9 mouse cellular contexts compared by ENCODE assay signal in genomic region chr17:30590417-30591198, GRCm38 (mm10). TPM values are rescaled to one million over a fixed set of nuclear protein-coding genes. Genes with fewer than 3 reads are reported as not detected.
DNase-seq lines count a peak whose midpoint lies in the region; ATAC-seq lines count a peak whose summit lies in the region.
"Had no signal": no experiment of that assay in that cellular context is flagged by ENCODE, and none has a peak within 500 bp of the region (broad histone marks: within the 10 kb centered on the region; RNA-seq: fewer than 3 reads in every experiment).

No protein-coding gene starts in this region.

- no peaks in the 10 kb centered on the region for H3K4me1 ChIP-seq in embryonic facial prominence, embryonic 14.5 days (ENCODE audit: control insufficient read depth, insufficient read depth, low read length)
- peaks cover 6% of the 10 kb centered on the region for H3K4me1 ChIP-seq in midbrain, embryonic 16.5 days (ENCODE audit: control insufficient read depth, insufficient read depth, low read length)

- H3K4me3 ChIP-seq in embryonic facial prominence, embryonic 14.5 days (ENCODE audit: low read depth, low read length), result no peak overlapping the region
- no peak overlapping the region for H3K4me3 ChIP-seq in midbrain, embryonic 16.5 days (ENCODE audit: low read depth, low read length)
- H3K4me3 ChIP-seq: erythroblast, embryonic 14.5 days had no signal

- intact Hi-C loops in left cerebral cortex, postnatal 10 days (cut with DNase I), result no loop called here

- no peak overlapping the region for H3K4me2 ChIP-seq in embryonic facial prominence, embryonic 14.5 days (ENCODE audit: low read depth, low read length)
- no peak overlapping the region for H3K4me2 ChIP-seq in midbrain, embryonic 16.5 days (ENCODE audit: low read length)

- H3K27me3 ChIP-seq in embryonic facial prominence, embryonic 14.5 days (replicated peaks; ENCODE audit: control insufficient read depth, insufficient read depth, low read length), result no peaks in the 10 kb centered on the region
- H3K27me3 ChIP-seq in midbrain, embryonic 16.5 days (ENCODE audit: control insufficient read depth, insufficient read depth, low read depth, low read length), result no peaks in the 10 kb centered on the region

- DNase-seq in ovary, postnatal 14 days (ENCODE audit: low spot score), result peak; percentile 52
- no peak for DNase-seq in ovary, postnatal 10 days (ENCODE audit: low spot score)
- peak; percentile 69 for DNase-seq in adrenal gland, postnatal 14 days
- DNase-seq in embryonic facial prominence, embryonic 14.5 days (ENCODE audit: low spot score), result peak; percentile 39
- DNase-seq in induced T-regulatory cell, adult 2 months (ENCODE audit: low read depth), result peak; percentile 75
- DNase-seq in left cerebral cortex, postnatal 10 days (ENCODE audit: extremely low spot score in 1 of 2, low spot score in 2 of 2), result peak; percentile 65 to 71
- peak; percentile 64 for DNase-seq in thymus, postnatal 0 days (ENCODE audit: low spot score)

- 60% methylated on average over 17 of the region's 17 CpGs for WGBS in embryonic facial prominence, embryonic 14.5 days
- 32% methylated on average over 17 of the region's 17 CpGs for WGBS in midbrain, embryonic 16.5 days

- ATAC-seq in embryonic facial prominence, embryonic 14.5 days (ENCODE audit: low read depth), result peak; percentile 15; the same call in 1 of the 2 replicates
- ATAC-seq in midbrain, embryonic 16.5 days, result peak; percentile 45; the same call in 1 of the 2 replicates

- no peak overlapping the region for H3K9ac ChIP-seq in embryonic facial prominence, embryonic 14.5 days (ENCODE audit: low read depth, low read length)
- no peak overlapping the region for H3K9ac ChIP-seq in midbrain, embryonic 16.5 days (ENCODE audit: low read depth, low read length)

- peaks cover 24% of the 10 kb centered on the region; the same call in 1 of the 2 replicates for H3K36me3 ChIP-seq in embryonic facial prominence, embryonic 14.5 days (ENCODE audit: control insufficient read depth, insufficient read depth, low read length)
- H3K36me3 ChIP-seq in midbrain, embryonic 16.5 days (ENCODE audit: control insufficient read depth, insufficient read depth, low read length), result peaks cover 4% of the 10 kb centered on the region; the same call in 1 of the 2 replicates

- no peak overlapping the region for H3K27ac ChIP-seq in embryonic facial prominence, embryonic 14.5 days (replicated peaks; ENCODE audit: low read depth, low read length)
- no peak overlapping the region for H3K27ac ChIP-seq in midbrain, embryonic 16.5 days (ENCODE audit: low read length)

- no peaks in the 10 kb centered on the region for H3K9me3 ChIP-seq in embryonic facial prominence, embryonic 14.5 days (ENCODE audit: control insufficient read depth, low read length)
- H3K9me3 ChIP-seq in midbrain, embryonic 16.5 days (replicated peaks; ENCODE audit: control insufficient read depth, low read length, poor library complexity, severe bottlenecking), result no peaks in the 10 kb centered on the region

RNA-seq across cellular contexts. Expression of gene Btbd9, which starts 14.3 kb away (rescaled TPM):
- 35.9 and 36.9 TPM in 2 replicates for total RNA-seq in adrenal gland, postnatal 14 days (2021)
- 38.0 and 52.7 TPM in 2 replicates for polyA plus RNA-seq in embryonic facial prominence, embryonic 14.5 days (2014; fragmentation: Nextera tagmentation; extraction: Ambion mirVana)
- total RNA-seq in left cerebral cortex, postnatal 10 days (2021), result 10 to 100 TPM; 88.7 to 93.1 TPM
- polyA plus RNA-seq in midbrain, embryonic 16.5 days (2015; fragmentation: Nextera tagmentation; extraction: Ambion mirVana), result 164 and 167 TPM in 2 replicates
- polyA plus RNA-seq in thymus, postnatal 0 days (2015; fragmentation: Nextera tagmentation; extraction: Ambion mirVana), result 42.7 and 51.9 TPM in 2 replicates

RNA-seq across cellular contexts. Expression of gene Dnah8, which starts 33.5 kb away (rescaled TPM):
- total RNA-seq in adrenal gland, postnatal 14 days (2021), result 1.3 and 2.7 TPM in 2 replicates
- 2.9 and 4.1 TPM in 2 replicates for polyA plus RNA-seq in embryonic facial prominence, embryonic 14.5 days (2014; fragmentation: Nextera tagmentation; extraction: Ambion mirVana)
- 1 to 10 TPM; 1.4 to 4.6 TPM for total RNA-seq in left cerebral cortex, postnatal 10 days (2021)
- 2.0 and 2.9 TPM in 2 replicates for polyA plus RNA-seq in midbrain, embryonic 16.5 days (2015; fragmentation: Nextera tagmentation; extraction: Ambion mirVana)
- 12.6 and 14.8 TPM in 2 replicates for polyA plus RNA-seq in thymus, postnatal 0 days (2015; fragmentation: Nextera tagmentation; extraction: Ambion mirVana)

RNA-seq across cellular contexts. Expression of gene Glo1, which starts 36.1 kb away (rescaled TPM):
- total RNA-seq in adrenal gland, postnatal 14 days (2021), result 105 and 123 TPM in 2 replicates
- polyA plus RNA-seq in embryonic facial prominence, embryonic 14.5 days (2014; fragmentation: Nextera tagmentation; extraction: Ambion mirVana), result 214 and 221 TPM in 2 replicates
- total RNA-seq in left cerebral cortex, postnatal 10 days (2021), result 100 to 1,000 TPM; 125 to 130 TPM
- polyA plus RNA-seq in midbrain, embryonic 16.5 days (2015; fragmentation: Nextera tagmentation; extraction: Ambion mirVana), result 160 and 162 TPM in 2 replicates
- 200 and 204 TPM in 2 replicates for polyA plus RNA-seq in thymus, postnatal 0 days (2015; fragmentation: Nextera tagmentation; extraction: Ambion mirVana)
